Mouse (Mus musculus) lung, adult 18-20 months (tissue): ENCODE data around the gene Serpina3i.

Source experiments
- DNase-seq, 2 experiments: peaks; one replicate each; pipeline ENCODE4 v3.0.0; 2022; ENCODE audit warnings: mixed read lengths in 2 of 2

Gene Serpina3i

GRCm38 (mm10) chr12:104305991-104306390, 43.1 kb downstream of the Serpina3i start:
- no peak for DNase-seq

- DNase-seq: no peak
Observed at GRCm38 (mm10) chr12:104314253-104314652, 51.3 kb downstream of the Serpina3i start, which contains the start of gene Serpina3j. Gene Serpina3j (plus strand): TSS chr12:104314553.
